Mouse (Mus musculus): ENCODE measurements around the gene Dennd5b. TPM values are rescaled to one million over a fixed set of nuclear protein-coding genes. Genes with fewer than 3 reads are reported as not detected.
"Not testable (repeated sequence)": the region's sequence is repeated elsewhere in the genome, so short reads cannot be mapped to it uniquely, and the experiment has no call there.

The Dennd5b gene
- polyA plus RNA-seq, 1 experiment from 2014 or later, result 6.7 TPM

DNA sequence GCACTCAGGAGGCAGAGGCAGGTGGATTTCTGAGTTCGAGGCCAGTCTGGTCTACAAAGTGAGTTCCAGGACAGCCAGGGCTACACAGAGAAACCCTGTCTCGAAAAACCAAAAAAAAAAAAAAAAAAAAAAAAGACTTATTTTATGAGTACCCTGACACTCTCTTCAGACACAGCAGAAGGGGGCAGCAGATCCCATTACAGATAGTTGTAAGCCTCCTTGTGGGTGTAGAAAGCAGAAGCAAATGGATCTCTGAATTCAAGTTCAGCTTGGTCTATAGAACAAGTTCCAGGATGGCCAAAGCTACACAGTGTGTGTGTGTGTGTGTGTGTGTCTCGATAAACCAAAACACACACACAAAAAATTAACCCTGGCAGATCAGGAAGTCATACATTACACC lies 161.1 kb downstream of the Dennd5b start:
- not testable (repeated sequence) for ATAC-seq (ENCODE audit: low FRiP score, low read depth); H3K27me3 ChIP-seq; H3K9ac ChIP-seq; H3K4me2 ChIP-seq (replicated peaks); H3K36me3 ChIP-seq; H3K9me3 ChIP-seq; H3K27ac ChIP-seq; H3K4me3 ChIP-seq
- H3K4me1 ChIP-seq, result peaks cover 20% of the 10 kb centered on the region
- 88% methylated on average over 2 of the region's 3 CpGs for WGBS

Other genes with a start within 250 kb of the Dennd5b start
- 15.1 and 17.7 TPM in 2 replicates for gene Caprin2, start 205.4 kb downstream of the Dennd5b start, polyA plus RNA-seq (2015; fragmentation: Nextera tagmentation; extraction: Ambion mirVana)
- gene Sinhcaf, start 155.2 kb downstream of the Dennd5b start, polyA plus RNA-seq (2015; fragmentation: Nextera tagmentation; extraction: Ambion mirVana), result 107 and 108 TPM in 2 replicates
- not detected in 2 replicates for gene Gm10203, start 28.5 kb upstream of the Dennd5b start, polyA plus RNA-seq (2015; fragmentation: Nextera tagmentation; extraction: Ambion mirVana)
- gene Etfbkmt, start 38.2 kb upstream of the Dennd5b start, polyA plus RNA-seq (2015; fragmentation: Nextera tagmentation; extraction: Ambion mirVana), result 18.2 and 18.3 TPM in 2 replicates
- 37.9 and 41.2 TPM in 2 replicates for gene Amn1, start 87.0 kb upstream of the Dennd5b start, polyA plus RNA-seq (2015; fragmentation: Nextera tagmentation; extraction: Ambion mirVana)
- gene Resf1, start 207.7 kb upstream of the Dennd5b start, polyA plus RNA-seq (2015; fragmentation: Nextera tagmentation; extraction: Ambion mirVana), result 59.9 and 63.9 TPM in 2 replicates

Data from limb, embryonic 13.5 days (tissue).